Mouse (Mus musculus) embryonic fibroblast, embryonic 13.5 days (primary cell): ENCODE results near the gene B230217C12Rik. TPM values are rescaled to one million over a fixed set of nuclear protein-coding genes. Genes with fewer than 3 reads are reported as not detected.
"Not testable (repeated sequence)": the region's sequence is repeated elsewhere in the genome, so short reads cannot be mapped to it uniquely, and the experiment has no call there.

ENCODE experiments used
- H3K27ac ChIP-seq: 2 replicates; pipeline ENCODE4 v1.5.1; 2012; ENCODE audit warnings: low read length, control low read depth, inconsistent platforms; ENCODE audit not compliant: insufficient read depth
- H3K4me1 ChIP-seq: 2 replicates; pipeline ENCODE4 v1.6.1; 2011; ENCODE audit warnings: low read length; ENCODE audit not compliant: control insufficient read depth, insufficient read depth
- H3K4me3 ChIP-seq: 2 replicates; pipeline ENCODE4 v1.5.1; 2011; ENCODE audit warnings: mild to moderate bottlenecking, control low read depth, low read length; ENCODE audit not compliant: insufficient read depth
- CTCF ChIP-seq: IDR thresholded peaks from 2 replicates; pipeline ENCODE4 v1.5.1; 2011; ENCODE audit warnings: mild to moderate bottlenecking, control low read depth, low read length, moderate library complexity, borderline replicate concordance; ENCODE audit not compliant: insufficient read depth
- POLR2A ChIP-seq: IDR thresholded peaks from 2 replicates; pipeline ENCODE4 v1.6.1; 2011; ENCODE audit warnings: low read depth, mild to moderate bottlenecking, control low read depth, low read length, moderate library complexity
- polyA plus RNA-seq: library from polyadenylated mRNA; stranded (reverse); fragments of >200 nt; gene quantifications from 2 replicates; pipeline ENCODE4 v1.2.4, GENCODE M21; 2011; ENCODE audit warnings: low read depth; ENCODE audit not compliant: missing spikeins, insufficient read length

Gene B230217C12Rik
- polyA plus RNA-seq, 1 experiment: 7.2 TPM

GRCm38 (mm10) chr11:97851601-97852000 lies 11.0 kb downstream of the B230217C12Rik start:
- TF ChIP-seq POLR2A: no peak
- TF ChIP-seq CTCF: no peak
- Histone ChIP-seq H3K4me1 (peaks cover 2% of the 10 kb centered on the region; the same call in 1 of the 2 replicates), H3K4me3 (no peak overlapping the region), H3K27ac (no peak overlapping the region)

GRCm38 (mm10) chr11:97855473-97855872 lies 14.9 kb downstream of the B230217C12Rik start:
- Histone ChIP-seq H3K27ac (no peak overlapping the region), H3K4me1 (peaks cover 2% of the 10 kb centered on the region; the same call in 1 of the 2 replicates), H3K4me3 (no peak overlapping the region)
- TF ChIP-seq POLR2A: no peak
- TF ChIP-seq CTCF: no peak

GRCm38 (mm10) chr11:97862148-97862547 lies 21.6 kb downstream of the B230217C12Rik start:
- H3K27ac ChIP-seq: no peak overlapping the region
- H3K4me1 ChIP-seq: no peaks in the 10 kb centered on the region
- no peak overlapping the region for H3K4me3 ChIP-seq
- TF ChIP-seq POLR2A (no peak), CTCF (no peak)

- H3K27ac ChIP-seq: no peak overlapping the region
- H3K4me3 ChIP-seq: no peak overlapping the region
- no peaks in the 10 kb centered on the region for H3K4me1 ChIP-seq
- TF ChIP-seq CTCF (no peak), POLR2A (no peak)
Observed at GRCm38 (mm10) chr11:97865421-97865820, 24.8 kb downstream of the B230217C12Rik start.

- Histone ChIP-seq H3K4me1 (no peaks in the 10 kb centered on the region), H3K27ac (no peak overlapping the region), H3K4me3 (no peak overlapping the region)
- no peak for TF ChIP-seq CTCF
- no peak for TF ChIP-seq POLR2A
Observed at GRCm38 (mm10) chr11:97866091-97866888, 25.7 kb downstream of the B230217C12Rik start.

- no peak for TF ChIP-seq CTCF
- TF ChIP-seq POLR2A: no peak
- no peaks in the 10 kb centered on the region for H3K4me1 ChIP-seq
- no peak overlapping the region for H3K4me3 ChIP-seq
- H3K27ac ChIP-seq: no peak overlapping the region
Observed at GRCm38 (mm10) chr11:97867591-97867990, 27.0 kb downstream of the B230217C12Rik start.

- H3K4me1 ChIP-seq, H3K4me3 ChIP-seq, H3K27ac ChIP-seq: not testable (repeated sequence)
Observed at GRCm38 (mm10) chr11:97872378-97872777, 31.8 kb downstream of the B230217C12Rik start.

GRCm38 (mm10) chr11:97874396-97874795 lies 33.8 kb downstream of the B230217C12Rik start:
- no peak overlapping the region for H3K4me3 ChIP-seq
- H3K27ac ChIP-seq: no peak overlapping the region
- no peaks in the 10 kb centered on the region for H3K4me1 ChIP-seq
- no peak for TF ChIP-seq POLR2A
- TF ChIP-seq CTCF: no peak

- no peak overlapping the region for H3K27ac ChIP-seq
- TF ChIP-seq CTCF (no peak), POLR2A (no peak)
- no peaks in the 10 kb centered on the region for H3K4me1 ChIP-seq
- no peak overlapping the region for H3K4me3 ChIP-seq
Observed at GRCm38 (mm10) chr11:97877341-97877740, 36.8 kb downstream of the B230217C12Rik start.

GRCm38 (mm10) chr11:97880362-97880761 lies 39.8 kb downstream of the B230217C12Rik start:
- Histone ChIP-seq H3K4me1 (no peaks in the 10 kb centered on the region), H3K27ac (no peak overlapping the region), H3K4me3 (no peak overlapping the region)
- no peak for TF ChIP-seq POLR2A

- H3K4me3 ChIP-seq: peak overlapping the region; percentile 74
- H3K27ac ChIP-seq: peak overlapping the region; percentile 77
- TF ChIP-seq CTCF (no peak), POLR2A (no peak; the same call in 1 of the 2 replicates)
- no peaks in the 10 kb centered on the region for H3K4me1 ChIP-seq
Observed at GRCm38 (mm10) chr11:97883542-97883917, 43.0 kb downstream of the B230217C12Rik start.
